Mouse (Mus musculus) adrenal gland, postnatal 10 days (tissue): ENCODE measurements around the gene Adk. TPM values are rescaled to one million over a fixed set of nuclear protein-coding genes. Genes with fewer than 3 reads are reported as not detected.
A peak's percentile ranks its signal among the peaks of the same experiment; 100 is the strongest.

Experiments
- DNase-seq: peaks from one replicate; pipeline ENCODE4 v3.0.0; 2021; ENCODE audit warnings: mixed read lengths
- total RNA-seq, 2 experiments: library from RNA; stranded (reverse); gene quantifications; 2 replicates each; pipeline ENCODE4 v1.2.3; 2021

The Adk gene
- total RNA-seq, 2 experiments from 2014 or later: 120 to 147 TPM

DNA sequence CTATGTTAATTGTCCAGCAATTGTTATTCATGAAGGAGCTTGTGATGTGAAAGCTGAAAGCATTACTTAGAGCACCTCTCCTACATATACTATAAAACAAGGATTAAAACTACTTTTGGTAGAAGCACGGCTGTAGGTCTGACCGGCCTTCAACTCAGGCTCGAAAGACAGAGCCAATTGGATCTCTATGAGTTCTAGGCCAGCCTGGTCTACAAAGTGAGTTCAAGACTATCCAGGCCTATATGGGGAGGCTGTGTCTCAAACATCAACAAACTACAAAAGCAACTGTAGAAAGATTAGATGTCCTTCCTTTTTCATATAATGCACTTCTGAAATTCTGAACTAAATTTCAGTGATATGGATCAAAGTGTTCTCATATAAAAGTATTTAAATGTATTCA is 113.7 kb downstream of the Adk start:
- DNase-seq: no peak

DNA sequence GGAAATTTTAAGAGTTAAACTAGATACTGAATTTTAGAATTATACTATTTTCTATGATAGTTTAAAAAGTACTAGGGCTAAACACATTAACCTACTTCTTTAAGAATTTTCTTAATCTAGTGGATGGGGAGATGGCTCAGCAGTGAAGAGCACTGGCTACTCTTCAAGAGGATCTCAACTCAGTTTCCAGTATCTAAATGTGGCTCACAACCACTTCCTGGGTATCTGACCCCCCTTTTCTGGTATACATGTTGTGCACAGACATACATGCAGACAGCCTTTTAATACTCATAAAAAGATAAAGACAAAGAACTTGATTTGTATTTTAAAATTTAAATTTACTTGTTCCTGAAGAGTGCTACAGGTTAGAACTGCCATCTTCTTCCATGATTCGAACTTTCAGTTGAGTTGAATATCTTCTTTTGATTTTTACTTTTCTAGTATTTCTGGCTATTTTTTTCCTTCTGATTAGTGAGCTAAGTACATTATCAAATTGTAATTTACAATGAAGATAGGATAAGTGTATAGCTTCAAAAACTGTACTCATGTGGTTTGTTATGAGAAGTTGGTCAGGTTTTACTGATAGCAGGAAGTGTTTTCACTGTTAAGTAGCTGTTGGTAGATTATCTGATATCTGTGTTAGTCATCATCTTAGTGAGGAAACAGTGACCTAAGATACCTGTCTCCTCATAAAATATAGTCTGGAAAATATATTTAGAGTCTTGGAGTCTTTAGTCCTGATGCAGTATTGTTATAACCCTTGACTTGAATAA is 121.8 kb downstream of the Adk start:
- no peak for DNase-seq

DNA sequence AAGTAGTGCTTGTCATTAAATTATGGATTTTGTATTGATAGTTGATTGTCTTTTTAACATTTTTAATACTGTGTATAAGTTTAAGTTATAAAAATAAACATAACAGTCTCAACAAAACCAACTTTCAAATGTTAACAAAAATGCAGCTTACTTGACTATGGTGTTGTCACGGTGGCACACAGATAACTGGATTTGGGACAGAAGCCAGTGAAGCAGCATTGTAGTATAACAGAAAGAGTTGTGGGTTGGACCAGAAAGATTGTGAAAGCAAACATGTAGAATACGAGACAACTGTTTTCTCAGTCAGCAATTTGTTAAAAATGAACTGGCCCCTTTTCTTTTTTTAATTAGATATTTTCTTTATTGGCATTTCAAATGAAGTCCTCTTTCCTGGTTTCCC is 122.4 kb downstream of the Adk start:
- DNase-seq: no peak

DNA sequence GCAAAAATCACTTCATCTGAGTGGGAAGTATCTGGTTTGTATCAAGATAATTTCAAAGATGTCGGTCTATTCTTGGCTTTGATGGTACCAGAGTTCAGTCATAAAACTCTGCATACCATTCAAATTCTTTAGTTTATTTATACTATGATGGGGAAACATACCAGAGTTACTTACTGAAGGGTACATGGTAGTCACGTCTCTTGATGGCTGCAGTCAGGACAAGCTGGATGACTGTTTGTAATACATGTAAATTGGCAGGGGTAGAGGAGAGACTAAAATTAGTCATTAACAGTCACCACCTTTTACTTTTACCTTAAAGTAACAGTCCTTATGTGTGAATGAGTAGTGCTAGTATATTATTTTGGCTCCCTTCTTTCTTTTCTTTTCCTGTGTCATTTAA is 125.4 kb downstream of the Adk start:
- DNase-seq: no peak

DNA sequence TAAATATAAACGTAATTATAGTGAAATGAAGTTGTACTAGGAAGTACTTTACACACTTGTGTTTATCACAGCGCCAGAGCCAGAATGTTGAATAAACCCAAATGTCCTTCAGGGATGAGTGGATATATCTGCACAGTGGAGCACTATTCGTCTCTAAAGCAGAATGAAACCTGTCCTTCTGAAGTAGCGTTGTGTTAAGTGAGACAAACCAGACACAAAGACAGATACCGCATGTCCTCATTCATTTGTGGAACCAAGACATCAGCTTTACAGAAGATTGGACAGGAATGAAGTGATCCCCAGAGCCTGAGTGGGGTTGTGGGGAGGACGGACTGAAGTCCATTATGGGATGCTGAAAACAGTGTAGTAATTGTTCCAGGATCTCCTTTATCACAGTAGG is 126.0 kb downstream of the Adk start:
- no peak for DNase-seq

DNA sequence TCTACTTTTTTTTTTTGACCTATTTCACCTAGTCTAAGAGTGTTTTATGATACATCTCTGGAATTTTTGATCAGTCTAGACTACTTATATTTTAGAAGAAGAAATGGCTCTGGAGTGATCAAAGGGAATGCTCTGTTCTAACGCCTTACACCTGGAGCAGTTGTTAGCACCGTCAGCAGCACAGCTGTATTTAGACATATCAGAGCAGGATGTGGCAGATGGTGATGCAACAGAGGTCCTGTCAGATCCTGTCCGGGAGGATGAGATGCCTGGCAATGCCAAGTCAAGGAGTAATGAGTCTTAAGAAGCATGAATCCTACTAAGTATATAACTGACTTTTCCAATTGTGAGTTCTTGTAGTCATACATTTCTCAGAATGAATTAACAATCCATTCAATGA is 128.7 kb downstream of the Adk start:
- no peak for DNase-seq

DNA sequence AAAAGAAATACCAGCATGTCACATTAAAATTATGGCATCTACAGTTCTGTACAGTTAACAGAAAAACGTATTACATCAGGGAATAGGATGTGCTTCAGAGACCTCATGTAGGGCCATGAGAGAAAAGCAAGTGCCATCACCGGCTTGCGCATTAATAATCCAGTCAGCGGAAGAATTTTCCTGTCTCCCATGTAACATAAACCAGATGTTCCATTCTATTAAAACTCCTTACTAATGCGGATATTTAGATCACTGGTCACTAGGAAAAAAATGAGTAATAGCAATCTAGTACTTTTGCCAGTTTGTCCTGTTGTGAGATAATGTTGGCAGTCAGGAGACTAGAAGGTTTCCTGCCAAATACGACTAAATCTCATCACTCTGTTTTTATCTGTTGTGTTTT is 139.6 kb downstream of the Adk start:
- DNase-seq: no peak

DNA sequence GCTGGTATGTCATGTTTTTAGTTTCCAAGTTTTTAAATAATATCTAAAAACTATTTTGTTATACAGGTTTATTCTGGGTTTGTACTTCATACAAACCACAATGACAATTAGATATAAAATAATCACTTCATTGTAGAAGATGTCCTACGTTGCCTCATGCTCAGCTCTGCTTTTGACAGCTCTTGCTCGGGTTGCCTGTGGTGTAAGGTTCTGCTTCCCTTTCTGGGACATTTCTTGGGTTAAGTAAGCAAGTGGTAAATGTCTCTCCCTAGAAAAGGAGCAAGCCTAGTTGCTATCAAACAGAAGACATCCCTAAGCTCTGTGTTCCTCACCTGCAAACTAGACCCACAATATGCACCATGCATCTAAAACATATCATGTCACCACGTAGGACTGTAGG is 140.4 kb downstream of the Adk start:
- no peak for DNase-seq

DNA sequence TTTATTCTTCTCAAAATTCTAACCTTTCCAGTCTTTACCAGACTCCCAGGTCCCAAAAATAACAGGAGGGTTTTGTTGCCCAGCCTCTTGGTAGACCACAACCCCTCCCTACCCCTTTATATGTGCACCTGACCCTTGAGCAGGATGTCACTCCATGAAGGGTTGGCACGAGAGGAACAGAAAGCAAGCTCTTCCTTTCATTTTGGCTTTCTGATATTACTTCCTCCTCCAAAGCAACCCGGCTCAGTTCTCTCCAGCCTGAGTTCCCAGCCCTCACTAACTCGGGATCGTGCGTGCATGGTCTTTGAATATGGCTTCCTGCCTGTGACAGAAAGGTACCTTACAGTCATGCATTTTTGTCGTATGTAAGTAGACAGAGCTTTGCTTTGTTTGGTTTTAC is 142.0 kb downstream of the Adk start:
- DNase-seq: no peak

DNA sequence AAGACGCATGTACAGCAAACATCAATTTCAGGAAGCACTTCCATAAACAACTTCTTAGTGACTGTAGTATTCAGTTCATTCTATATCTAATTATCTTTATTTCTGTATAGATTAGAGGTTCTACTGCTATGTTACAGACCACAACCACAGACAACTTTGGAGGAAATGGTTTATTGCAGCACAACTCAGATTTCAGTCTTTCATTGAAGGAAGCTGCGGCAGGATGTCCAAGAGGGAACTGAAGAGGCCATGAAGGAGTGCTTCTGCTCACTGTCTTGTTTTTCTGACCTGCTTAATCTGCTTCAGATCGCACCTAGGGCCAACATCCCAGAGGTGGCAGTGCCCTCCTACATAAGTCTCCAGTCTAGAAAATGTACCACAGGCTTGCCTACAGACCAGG is 148.5 kb downstream of the Adk start:
- DNase-seq: no peak

GRCm38 (mm10) chr14:21206472-21206871 is 154.1 kb downstream of the Adk start:
- no peak for DNase-seq

GRCm38 (mm10) chr14:21221574-21222138 is 169.3 kb downstream of the Adk start:
- peak; percentile 10 for DNase-seq

- no peak for DNase-seq
These were observed 169.8 kb downstream of the Adk start for GRCm38 (mm10) chr14:21222206-21222605.

DNA sequence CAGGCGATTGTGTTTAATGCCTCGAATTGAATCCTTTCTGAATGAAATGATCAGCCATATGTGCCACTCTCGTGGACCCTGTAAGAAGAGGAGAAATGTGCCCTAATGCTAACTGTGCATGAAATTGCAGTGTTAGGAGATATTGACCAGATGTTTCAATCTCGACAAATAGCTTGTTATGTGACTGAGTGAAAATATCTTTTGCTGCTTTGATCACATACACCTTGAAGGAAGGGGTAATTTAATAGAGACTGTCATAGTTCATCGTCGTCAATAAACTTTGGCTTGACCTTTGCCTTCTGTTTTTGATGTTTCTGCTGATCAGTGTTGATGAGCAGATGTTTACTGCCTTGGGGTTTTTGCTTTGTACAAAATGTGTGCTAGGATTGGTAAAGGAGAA is 171.1 kb downstream of the Adk start:
- DNase-seq: no peak

DNA sequence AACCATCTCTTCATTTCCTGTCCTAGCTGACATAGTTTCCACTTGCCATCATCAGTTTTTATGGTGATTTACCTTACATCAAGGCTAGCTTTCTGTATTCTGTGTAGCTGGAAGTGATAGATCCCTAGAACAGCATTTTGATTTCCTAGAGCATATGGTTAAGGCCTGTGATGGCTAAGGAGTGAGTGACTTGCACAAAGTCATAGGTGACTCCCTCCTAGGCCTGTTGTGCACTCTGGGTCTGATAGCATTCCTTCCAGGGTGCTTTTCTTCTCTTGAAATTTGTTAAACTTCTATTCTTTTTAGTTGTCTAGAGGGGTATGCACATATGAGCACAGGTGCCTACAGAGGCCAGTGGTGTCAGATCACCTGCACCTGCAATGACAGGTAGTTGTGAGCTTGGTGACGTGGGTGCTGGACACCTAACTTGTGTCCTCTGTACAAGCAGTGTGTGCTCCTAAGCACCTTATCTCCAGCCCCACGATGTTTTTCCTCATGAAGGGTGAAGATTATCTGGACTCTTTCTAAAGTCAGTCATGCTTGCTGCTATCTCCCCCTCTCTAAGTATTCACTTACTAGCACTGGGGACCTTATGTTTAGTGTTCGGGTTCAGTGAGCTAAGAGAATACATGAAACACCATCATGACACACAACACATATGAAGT is 171.7 kb downstream of the Adk start:
- DNase-seq: no peak

DNA sequence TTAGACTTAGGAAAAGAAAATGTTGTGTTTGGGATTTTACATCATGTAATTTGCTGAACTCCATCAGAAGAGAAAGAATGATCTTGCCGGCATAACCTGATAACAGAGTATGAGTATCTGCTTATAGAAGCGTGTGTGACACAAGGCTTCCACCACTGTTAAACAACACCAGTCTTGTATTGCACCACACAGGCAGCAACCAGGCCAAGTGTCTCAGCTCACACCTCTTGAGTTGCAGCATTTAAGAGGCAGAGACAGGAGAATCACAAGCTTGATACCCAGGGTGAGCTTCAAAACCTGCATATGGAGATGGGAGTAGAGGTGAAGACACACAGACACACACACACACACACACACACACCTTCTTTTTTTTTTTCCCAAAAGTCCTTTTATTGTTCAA is 184.7 kb downstream of the Adk start:
- no peak for DNase-seq

- no peak for DNase-seq
These were observed 188.7 kb downstream of the Adk start for GRCm38 (mm10) chr14:21241105-21241504.

DNA sequence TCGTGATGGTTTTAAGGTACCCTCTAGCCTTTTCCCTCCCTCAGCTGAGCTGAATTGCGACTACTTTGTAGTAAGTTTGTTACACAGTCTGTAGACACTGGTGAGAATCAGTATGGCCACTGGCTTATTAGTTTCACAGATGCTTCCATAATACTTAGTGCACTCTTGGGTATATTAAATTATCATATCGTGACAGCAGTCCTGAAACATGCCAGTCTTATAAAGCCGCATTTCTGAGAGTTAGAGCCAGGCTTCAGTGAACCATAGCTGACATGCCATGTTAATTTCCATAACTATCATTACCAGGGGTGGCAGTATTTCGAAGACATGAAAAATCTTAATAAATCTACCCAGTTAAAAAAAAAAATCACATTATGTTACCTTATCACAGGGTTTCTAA is 199.0 kb downstream of the Adk start:
- DNase-seq: no peak

GRCm38 (mm10) chr14:21252326-21252886 is 200.0 kb downstream of the Adk start:
- DNase-seq: peak; percentile 56

DNA sequence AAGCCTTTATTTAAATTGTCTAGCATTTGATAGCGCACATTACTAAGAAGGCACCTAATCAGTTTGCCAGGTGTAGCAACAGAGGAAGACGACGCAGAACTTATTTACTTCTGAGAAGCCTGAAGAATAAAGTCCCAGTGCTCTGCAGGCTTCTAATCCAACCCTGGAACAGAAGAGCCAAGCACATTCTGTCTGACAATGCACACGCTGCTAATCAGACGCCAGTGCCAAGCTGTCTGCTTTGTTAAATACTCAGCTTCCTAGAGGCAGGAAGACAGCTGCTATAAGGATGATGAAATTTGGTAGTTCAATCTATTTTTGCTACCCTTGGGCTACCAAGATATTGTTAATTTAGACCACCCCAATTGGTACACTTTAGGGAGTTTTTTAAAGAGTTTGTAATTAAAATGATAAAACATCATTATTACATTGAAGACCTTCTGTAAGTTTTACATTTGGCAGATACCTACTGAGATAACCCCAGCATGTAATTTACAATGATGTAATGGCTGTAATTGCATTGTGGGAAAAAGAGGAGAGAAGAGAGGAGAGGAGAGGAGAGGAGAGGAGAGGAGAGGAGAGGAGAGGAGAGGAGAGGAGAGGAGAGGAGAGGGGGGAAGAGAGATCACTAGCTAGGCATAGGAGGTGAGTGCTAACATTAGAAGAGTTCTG is 201.1 kb downstream of the Adk start:
- no peak for DNase-seq

DNA sequence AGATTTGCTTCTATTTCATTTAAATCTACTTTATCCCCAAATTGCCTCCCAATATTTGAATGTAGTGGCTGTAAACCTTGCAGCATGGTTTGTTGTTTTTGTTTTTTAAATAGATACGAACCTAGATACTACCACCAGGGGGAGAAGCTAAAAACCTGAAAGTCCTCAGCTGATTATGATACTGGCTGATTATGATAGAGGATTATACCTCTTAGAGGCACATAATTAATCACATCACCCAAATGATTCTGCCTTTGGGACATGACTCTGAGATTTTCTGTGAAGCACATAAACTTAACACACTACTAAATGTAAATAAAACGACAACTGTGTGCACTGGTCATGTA is 201.6 kb downstream of the Adk start:
- DNase-seq: no peak

DNA sequence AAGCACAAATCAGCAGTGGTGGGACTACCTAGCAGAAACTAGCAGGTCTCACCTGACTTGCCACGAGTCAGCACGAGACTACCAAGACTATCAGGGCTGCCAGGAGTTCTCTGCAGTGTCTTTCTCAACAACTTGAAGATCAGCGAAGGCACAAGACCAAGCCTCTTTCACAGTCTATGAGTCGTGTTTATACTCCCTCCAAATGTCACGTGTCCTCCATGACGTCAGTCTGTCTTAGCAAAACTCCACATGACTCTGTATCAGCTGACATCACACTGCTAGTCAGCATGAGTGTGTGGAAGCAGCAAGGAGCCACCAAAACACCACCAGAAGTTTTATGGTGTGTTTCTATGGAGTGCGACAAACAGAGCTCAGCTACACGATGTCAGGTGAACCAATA is 215.9 kb downstream of the Adk start:
- no peak for DNase-seq

DNA sequence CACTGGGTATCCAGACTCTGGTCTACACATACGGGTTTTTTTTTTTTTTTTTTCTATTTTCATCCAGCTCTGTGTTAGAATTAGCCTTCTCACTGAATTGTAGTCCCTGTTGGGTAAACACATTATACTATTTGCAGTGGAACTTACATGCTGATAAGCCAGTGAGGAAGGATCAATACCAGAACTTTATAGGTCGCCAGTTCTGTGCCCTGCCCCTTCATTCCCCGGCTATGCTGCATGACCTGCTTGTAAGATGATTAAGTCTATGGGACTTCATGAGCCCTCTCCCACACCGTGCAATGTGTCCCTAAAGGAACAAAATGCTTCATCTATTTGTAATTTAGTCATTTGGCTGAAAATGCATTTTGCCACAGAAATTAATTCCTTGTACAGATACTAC is 219.1 kb downstream of the Adk start:
- DNase-seq: no peak
